Mouse (Mus musculus) lung, postnatal 0 days (tissue): ENCODE data around the gene Ptprn2.

ENCODE experiments used
- CTCF ChIP-seq: IDR thresholded peaks from 2 replicates; pipeline ENCODE4 v1.5.1; 2016; ENCODE audit warnings: antibody characterized with exemption, mild to moderate bottlenecking
- EP300 ChIP-seq: IDR thresholded peaks from 2 replicates; pipeline ENCODE4 v1.6.1; 2016; ENCODE audit warnings: antibody characterized with exemption, mild to moderate bottlenecking, control low read depth

GRCm38 (mm10) chr12:117175072-117175681 is 689.7 kb downstream of the Ptprn2 start:
- TF ChIP-seq CTCF = no peak
- TF ChIP-seq EP300 = no peak
